Mouse (Mus musculus) cerebellum, postnatal 10 days (tissue): Measurements from ENCODE around the gene Gucy1b1.

Experiments used
- DNase-seq, 2 experiments: peaks; one replicate each; pipeline ENCODE4 v3.0.0; 2021; ENCODE audit warnings: mixed read lengths in 2 of 2

The Gucy1b1 gene

DNA sequence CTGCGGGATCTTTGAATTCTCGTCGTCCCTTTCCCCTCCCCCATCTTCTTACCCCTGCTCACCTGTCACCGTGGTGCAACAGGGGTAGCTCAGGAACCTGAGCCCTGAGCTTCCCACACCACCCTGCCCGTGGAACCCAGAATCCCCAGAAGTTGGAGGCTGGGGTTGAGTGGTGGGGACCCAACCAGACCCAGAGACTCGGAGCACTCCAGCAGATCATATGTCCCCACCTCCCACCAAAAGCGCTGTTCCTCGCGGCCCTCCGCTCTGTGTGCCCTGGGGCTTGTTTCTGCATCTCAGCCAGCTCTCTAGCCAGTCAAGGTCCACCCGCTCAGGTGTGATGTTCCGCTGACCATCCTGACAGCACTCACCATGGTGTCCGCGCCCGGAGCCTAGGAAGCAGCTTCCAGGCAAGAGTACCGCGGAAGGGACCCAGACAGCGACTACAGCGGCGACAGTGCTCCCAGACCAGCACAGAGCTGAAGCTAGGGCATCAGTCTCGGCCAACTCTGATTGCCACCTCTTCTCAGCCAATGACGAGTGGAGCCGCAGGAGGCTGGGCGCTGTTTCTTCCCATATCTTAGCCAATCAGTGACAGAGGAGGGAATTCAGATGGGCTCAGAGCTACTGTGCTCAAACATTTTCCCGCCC is at the start of gene Gucy1b1:
Gene Gucy1b1 (minus strand): TSS at position 489 of the 651 bp plus-strand sequence.
- DNase-seq, result peak; percentile 88 to 92

GRCm38 (mm10) chr3:82118916-82119315 is 44.4 kb upstream of the Gucy1b1 start:
- no peak for DNase-seq

- no peak for DNase-seq
Measured at GRCm38 (mm10) chr3:82112439-82112838, 38.0 kb upstream of the Gucy1b1 start.

DNA sequence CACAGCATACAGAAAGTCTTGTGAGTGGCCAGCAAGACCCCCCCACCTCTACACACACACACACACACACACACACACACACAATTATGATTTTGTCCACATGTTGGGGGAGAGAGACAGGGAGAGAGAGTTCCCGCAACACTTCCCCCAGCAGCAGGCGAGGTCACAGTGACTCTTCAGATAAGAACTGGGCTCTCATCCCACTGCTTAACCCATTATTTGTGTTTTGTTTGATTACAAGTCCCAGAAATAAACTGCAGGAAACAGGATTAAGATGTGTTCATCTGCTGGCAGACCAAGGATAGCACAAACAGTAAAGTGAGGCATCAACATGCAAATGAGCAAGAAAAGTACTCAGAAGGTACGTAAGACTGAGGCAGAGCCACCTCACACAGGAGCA is 37.5 kb upstream of the Gucy1b1 start:
- no peak for DNase-seq

- no peak for DNase-seq
Measured at GRCm38 (mm10) chr3:82108951-82109350, 34.5 kb upstream of the Gucy1b1 start.

DNA sequence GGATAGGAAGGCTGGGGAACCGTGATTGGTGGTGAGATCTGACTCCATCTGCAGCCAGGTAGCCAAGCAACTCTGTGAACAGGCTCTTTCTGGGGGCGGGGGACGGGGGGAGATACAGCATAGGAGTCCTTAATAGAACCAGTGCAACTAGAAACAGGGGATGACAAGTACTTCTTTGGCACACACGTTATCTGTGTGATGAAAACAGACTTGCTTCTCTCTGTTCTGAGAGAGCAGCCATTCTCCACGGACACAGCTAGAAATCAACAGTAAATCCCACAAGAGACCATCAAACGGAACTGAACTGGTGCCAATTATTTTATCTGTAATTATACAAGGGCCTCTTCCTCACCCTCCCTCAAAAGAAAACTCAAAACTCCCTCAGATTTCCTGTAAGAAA is 29.7 kb upstream of the Gucy1b1 start:
- no peak for DNase-seq

DNA sequence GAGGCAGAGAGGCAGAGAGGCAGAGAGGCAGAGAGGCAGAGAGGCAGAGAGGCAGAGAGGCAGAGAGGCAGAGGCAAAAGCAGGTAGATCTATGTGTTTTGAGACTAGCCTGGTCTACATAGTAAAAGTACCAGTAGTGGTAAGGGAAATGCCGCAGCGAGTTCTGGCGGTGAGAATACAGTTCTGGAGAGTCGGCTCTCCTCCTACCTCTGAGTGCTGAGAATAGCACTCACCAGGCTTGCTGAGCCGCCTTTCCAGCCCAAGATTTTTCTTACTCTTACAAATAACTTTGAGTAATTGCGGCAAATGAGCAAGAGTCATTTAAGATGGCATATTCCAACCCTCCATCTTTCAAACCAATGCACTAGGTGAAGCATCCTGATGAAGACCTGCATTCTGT is 24.6 kb upstream of the Gucy1b1 start:
- no peak for DNase-seq

GRCm38 (mm10) chr3:82096801-82097200 is 22.3 kb upstream of the Gucy1b1 start:
- DNase-seq, result no peak

DNA sequence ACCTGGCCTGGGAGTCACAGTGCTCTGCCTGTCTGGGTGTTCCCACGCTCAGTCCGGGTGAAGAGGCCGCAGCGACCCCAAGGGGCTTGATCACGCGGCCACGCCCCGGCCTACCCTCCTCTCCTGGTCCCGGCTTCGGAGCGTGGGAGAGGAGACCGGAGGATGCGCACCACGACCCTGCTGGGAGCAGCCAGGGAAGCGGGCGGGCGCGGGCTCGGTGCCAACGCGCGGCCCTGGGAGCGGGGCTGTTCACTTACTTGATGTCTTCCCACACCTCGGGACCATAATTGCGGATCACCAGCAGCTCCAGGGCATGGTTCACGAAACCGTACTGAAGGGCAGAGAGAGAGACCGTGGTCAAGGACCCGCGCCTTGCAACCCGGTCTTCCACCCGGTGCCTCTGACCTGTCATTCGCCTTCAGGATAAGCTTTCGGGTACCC is 728 bp downstream of the Gucy1b1 start:
- peak; percentile 82 to 86 for DNase-seq

GRCm38 (mm10) chr3:82067830-82068229 is 6.7 kb downstream of the Gucy1b1 start:
- no peak for DNase-seq

DNA sequence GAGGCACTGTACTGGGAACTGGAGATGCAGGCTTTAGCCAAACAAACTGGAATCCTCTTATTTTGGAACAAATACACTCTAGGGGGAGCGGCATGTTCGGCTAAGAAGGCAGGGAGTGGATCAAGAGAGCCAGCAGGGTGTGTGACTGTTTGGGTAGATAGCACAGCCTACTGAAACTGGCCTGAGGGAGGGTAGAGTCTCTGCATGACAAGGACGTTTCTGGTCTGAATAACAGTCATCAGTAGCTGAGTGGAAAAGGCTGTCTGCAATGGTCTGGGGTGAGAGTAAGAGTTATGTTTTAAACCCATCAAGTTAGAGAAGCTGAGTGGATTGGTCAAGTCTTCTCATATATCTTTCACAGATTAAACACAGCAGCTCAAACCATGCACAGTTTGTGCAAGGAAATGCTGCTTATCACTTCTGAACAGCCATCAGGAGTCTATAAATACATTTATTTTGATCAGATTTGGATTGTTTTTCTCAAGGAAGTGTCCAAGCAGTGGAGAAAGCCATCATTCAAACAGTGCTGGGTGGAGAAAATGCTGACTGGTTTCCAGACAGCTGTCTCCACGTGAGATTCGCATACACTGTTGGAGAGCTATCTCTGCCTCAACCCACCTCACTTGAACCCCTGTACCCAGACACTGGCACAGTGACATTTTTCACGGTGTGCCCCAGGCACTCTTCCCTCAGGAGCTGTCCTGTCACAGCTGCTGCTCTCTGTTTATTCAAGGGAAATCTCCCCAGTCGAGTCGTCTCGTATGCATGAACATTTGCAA is 12.9 kb downstream of the Gucy1b1 start:
- no peak for DNase-seq

GRCm38 (mm10) chr3:82057201-82057600 is 17.3 kb downstream of the Gucy1b1 start:
- no peak for DNase-seq

GRCm38 (mm10) chr3:82054283-82054974 is 20.1 kb downstream of the Gucy1b1 start:
- peak; percentile 72 to 80 for DNase-seq

GRCm38 (mm10) chr3:82052029-82052428 is 22.5 kb downstream of the Gucy1b1 start:
- DNase-seq, result no peak

DNA sequence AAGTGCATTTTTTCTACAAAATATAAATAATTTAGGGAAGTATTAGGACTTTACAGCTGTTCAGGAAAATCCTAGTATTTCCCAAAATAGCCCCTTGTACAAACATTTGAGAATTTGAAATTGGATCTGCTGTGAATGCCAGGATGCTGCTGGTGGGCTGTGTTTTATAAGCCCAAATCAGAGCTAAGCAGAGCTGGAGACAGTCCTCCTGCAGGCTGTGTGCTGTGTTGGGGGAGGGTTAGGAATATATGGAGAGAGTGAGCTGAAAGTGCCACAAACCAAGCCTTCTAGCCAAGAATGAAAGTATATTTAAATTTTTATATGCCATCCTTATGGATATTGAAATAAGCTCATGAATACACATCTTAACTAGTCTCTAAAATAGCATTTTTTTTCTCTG is 23.0 kb downstream of the Gucy1b1 start:
- DNase-seq, result no peak

DNA sequence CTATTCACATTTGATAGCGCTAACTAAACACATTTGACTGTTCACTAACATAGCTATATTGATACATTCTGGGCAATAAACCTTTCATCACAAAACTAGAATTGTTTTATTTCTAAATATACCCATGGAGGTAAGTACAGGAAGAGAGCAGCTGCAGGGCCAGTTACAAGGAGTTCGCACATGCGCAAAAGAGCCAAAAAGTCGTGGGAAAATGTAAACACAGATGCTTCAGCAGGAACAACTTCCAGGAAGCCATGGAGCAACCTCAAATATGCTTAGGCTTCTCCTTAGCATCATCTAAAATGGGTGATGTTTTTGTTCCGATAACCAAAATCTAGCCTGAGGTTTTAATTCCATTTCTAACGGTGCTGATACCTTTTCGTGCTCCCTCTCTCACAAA is 25.8 kb downstream of the Gucy1b1 start:
- DNase-seq, result no peak

- no peak for DNase-seq
Measured at GRCm38 (mm10) chr3:82048078-82048477, 26.4 kb downstream of the Gucy1b1 start.

DNA sequence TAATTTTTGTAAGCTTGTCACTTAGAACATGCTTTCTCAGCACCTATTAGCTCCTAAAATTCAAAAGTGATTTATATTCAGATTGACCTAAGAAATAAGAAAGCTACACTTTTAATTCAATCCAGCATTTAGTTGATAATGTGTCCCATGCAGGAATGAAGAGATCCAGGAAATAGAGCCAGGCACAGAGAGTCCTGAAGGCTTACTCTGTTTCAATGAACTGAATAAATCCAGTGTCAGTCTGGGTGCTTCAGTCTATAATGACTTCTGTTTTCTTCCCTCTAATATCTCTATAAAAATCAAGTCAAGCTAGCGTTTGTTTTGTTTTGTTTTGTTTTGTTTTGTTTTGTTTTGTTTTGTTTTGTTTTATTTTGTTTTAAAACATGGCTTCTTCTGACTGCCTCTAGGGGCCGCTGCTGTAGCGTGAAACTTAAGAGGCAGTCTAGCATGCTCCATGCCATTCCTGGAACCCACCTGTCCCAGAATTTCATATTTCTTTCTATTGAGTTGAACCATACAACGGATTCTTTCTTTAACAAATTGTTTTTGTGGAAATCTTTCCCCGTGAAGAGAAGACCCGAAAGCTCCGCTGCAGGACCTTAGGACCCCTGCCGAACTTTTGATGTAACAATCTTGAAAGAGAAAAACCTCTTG is 27.3 kb downstream of the Gucy1b1 start:
- DNase-seq, result peak; percentile 78 to 81

DNA sequence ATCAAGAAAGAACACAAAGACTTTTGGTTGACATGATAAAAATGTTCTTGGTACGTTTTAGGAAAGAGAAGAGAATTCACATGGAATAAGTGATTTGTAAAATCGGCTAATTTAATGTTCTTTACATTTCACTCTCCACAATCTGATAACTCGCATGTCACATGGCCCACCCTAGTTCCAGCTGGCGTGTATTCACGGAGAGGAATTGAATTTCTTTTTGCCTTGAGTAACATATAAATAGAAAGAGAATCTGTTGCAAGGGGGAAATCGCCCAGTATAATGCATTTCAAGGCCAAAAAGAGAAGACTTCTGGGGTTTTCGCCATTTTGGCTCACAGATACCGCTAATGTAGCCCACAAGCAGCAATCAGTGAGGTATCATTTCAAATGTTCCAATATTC is 28.4 kb downstream of the Gucy1b1 start:
- DNase-seq, result no peak

DNA sequence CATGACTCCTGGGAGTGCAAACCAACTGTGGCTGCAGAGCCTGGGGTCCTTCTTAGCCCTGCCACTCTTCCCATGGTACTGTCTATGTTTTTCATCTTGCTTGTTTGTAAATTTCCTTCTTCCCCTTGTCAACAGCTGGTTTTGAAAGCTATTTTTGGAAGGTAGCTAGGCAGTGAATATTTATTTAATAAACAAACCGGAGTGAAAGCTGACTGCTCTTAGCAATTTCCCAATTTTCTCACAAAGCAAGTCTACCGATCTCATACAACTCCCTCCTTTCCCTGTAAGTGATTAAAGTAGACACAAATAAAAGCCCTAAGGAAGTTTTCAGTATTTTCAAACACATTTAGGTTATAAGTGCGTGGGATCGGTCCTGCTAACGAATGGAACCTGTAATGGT is 29.6 kb downstream of the Gucy1b1 start:
- no peak for DNase-seq

DNA sequence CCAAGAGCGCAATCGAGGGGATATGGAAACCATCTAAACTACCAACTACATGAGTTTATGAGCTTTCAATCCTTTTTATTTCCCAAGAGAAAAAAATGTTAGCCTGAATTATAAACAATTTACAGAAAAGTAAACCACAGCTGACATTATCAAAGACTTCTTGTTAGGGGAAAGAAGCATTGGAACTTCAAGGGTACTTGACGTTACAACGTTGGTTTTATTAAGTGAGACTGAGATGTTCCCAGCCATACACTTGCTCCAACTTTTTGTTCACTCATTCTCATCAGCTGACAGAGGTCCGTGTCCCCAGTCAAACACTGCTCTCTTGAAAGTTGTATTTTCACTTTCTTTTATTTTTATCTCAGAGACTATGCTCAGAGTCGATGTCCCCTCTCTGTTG is 30.8 kb downstream of the Gucy1b1 start:
- no peak for DNase-seq

DNA sequence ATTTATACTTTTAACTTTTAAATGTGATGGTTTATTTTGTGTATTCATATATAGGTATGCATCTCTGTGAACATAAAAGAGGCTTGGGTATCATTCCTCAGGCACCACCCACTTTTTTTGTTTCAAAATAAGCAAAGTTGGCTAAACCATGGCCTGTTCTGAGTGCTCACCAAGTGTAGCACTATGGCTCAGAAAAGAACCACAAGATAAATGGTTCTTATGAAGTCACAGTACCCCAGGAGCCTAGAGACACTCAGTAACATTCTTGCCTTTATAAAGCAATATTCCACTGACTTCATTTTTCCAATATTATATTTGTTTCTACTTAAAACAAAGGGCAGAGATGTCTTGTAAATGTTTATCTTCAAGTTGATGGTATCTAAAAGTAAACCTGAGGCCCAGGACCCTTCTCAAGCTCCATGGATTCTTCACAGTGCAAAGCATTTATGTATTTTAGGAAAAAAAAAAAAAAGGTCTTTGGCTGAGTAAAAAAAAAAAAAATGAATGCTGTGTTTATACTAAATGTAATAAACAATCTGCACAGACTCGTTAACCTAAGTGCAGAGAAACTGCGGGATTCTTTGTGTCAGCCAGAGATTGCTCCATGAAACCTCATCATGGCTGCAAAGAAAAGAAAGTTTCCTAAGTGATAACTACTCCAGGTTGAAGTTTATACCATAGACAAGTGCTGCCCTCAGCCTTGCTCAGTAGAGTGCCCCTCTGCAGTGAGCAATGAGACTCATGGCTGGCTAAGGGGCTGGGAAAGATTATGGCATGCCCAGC is 38.0 kb downstream of the Gucy1b1 start:
- no peak for DNase-seq
